Mouse (Mus musculus): ENCODE measurements around the gene Agps. TPM values are rescaled to one million over a fixed set of nuclear protein-coding genes. Genes with fewer than 3 reads are reported as not detected.

The Agps gene
- polyA plus RNA-seq, 1 experiment = 3.5 TPM

DNA sequence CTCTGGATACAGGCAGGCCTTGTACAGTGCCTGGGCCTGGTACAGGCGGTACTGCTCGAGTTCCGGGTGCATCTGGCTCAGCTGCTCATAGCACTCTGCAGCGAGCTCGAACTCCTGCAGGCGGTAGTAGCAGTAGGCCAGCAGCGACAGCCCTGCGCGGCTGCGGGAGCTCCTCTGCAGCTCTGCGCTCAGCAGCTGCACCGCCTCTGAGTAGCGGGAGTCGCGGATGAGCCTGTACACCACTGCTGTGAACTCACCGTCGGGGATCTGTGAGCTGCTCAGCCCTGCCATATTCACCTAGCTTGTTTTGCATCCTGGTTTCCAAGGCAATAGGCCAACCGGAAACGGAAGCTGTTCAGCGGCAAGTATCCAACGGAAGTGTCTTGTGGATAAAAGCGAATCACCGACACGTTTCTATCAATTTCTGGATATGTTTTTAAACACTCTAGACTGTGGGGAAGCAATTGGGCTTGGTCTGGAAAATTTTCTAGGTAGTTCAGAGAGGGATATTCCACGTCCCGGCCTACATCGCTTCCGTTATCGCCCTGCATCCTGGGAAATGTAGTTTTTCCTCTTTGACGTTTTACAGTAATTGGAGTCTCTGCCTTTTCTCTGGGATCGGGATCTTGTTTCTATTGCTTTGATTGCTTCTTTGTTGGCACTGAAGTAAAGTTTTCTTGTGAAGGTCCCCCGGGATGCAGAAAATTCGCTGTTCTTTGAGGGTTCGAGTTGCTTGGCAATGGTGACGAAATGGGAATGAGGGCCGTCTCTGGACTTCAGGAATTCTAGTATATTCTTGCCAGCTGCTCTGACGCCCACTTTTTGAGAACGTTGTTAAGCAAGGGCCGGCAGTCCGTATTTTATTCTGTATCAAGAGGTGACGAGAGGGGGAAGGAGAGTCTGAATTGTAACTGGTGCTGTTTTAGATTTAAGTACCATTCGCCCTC lies 106.4 kb downstream of the Agps start, which contains the start of gene Ttc30b:
Gene Ttc30b (minus strand): TSS at position 469 of the 947 bp plus-strand sequence.
- Histone ChIP-seq H3K4me3 (ENCODE audit: extremely low read depth, insufficient read depth, insufficient read length) (peak within 1 kb of the TSS; percentile 63), H3K27ac (ENCODE audit: insufficient read depth, low read length) (0 out of 2 replicates have a peak within 1 kb of the TSS, but pooled peaks have one; percentile 30), H3K4me1 (ENCODE audit: control insufficient read depth, insufficient read depth, insufficient read length) (no peaks in the 10 kb centered on the region), H3K27me3 (ENCODE audit: control insufficient read depth, insufficient read depth, low read length) (no peaks in the 10 kb centered on the region), H3K36me3 (ENCODE audit: control insufficient read depth, insufficient read depth, low read length) (no peaks in the 10 kb centered on the region)
- WGBS = 7% methylated on average over 41 of the region's 42 CpGs
- TF ChIP-seq POLR2A (IDR thresholded peaks at IDR 0.05; ENCODE audit: low read depth, low read length) (no peak), CTCF (IDR thresholded peaks at IDR 0.05; ENCODE audit: extremely low read depth, insufficient read depth, insufficient read length, insufficient replicate concordance) (no peak)
- DNase-seq (ENCODE audit: low read depth in 1 of 2, low spot score in 2 of 2) = peak; percentile 56 to 81

DNA sequence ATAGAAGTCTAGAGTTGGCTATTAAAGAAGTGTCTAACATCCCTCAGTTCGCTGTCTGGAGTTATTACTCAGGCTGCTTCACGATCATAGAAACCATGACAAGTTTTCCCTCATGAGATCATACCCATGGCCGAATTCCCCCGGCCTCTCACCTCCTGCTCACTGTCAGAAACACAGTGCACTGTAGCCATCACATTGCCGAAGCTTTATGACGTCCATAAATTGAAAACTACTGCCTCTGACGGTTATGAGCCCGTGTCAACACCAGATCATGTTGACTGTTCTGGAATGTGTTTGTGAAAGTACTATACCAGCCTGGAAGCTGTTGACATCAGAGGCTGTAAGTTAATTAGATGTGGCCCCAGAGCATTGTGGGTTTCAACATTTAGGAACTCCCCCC lies 118.7 kb downstream of the Agps start:
- DNase-seq (ENCODE audit: low read depth in 1 of 2, low spot score in 2 of 2) = no peak
- 89% methylated on average over 8 of the region's 8 CpGs for WGBS
- H3K27me3 ChIP-seq (ENCODE audit: control insufficient read depth, insufficient read depth, low read length) = no peaks in the 10 kb centered on the region
- TF ChIP-seq POLR2A (IDR thresholded peaks at IDR 0.05; ENCODE audit: low read depth, low read length) (no peak), CTCF (IDR thresholded peaks at IDR 0.05; ENCODE audit: extremely low read depth, insufficient read depth, insufficient read length, insufficient replicate concordance) (no peak)
- H3K36me3 ChIP-seq (ENCODE audit: control insufficient read depth, insufficient read depth, low read length) = no peaks in the 10 kb centered on the region
- H3K4me3 ChIP-seq (ENCODE audit: extremely low read depth, insufficient read depth, insufficient read length) = no peak overlapping the region
- no peaks in the 10 kb centered on the region for H3K4me1 ChIP-seq (ENCODE audit: control insufficient read depth, insufficient read depth, insufficient read length)
- no peak overlapping the region for H3K27ac ChIP-seq (ENCODE audit: insufficient read depth, low read length)

DNA sequence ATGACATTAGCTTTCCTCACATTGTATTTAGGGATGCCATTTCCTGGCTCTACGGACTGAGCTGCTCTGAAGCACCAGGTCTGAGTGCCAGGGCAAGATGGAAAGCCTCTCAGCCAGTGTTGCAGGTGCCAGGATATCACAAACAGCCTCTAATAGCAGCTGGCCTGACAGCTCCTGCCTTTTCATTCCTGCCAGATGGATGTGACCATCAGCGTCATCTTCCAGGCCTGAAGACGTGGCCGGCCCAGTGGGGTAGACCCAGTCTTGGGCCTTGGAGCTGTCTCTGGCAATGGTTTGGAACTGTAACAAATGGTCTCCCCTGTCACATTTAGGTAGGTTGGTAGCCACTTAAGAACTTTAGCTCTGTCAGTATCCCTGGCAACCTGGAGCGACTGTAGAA lies 121.3 kb downstream of the Agps start:
- Histone ChIP-seq H3K4me1 (ENCODE audit: control insufficient read depth, insufficient read depth, insufficient read length) (no peaks in the 10 kb centered on the region), H3K27ac (ENCODE audit: insufficient read depth, low read length) (no peak overlapping the region), H3K36me3 (ENCODE audit: control insufficient read depth, insufficient read depth, low read length) (no peaks in the 10 kb centered on the region), H3K4me3 (ENCODE audit: extremely low read depth, insufficient read depth, insufficient read length) (no peak overlapping the region), H3K27me3 (ENCODE audit: control insufficient read depth, insufficient read depth, low read length) (no peaks in the 10 kb centered on the region)
- DNase-seq (ENCODE audit: low read depth in 1 of 2, low spot score in 2 of 2) = no peak
- TF ChIP-seq CTCF (IDR thresholded peaks at IDR 0.05; ENCODE audit: extremely low read depth, insufficient read depth, insufficient read length, insufficient replicate concordance) (no peak), POLR2A (IDR thresholded peaks at IDR 0.05; ENCODE audit: low read depth, low read length) (no peak)
- 92% methylated on average over 5 of the region's 5 CpGs for WGBS

DNA sequence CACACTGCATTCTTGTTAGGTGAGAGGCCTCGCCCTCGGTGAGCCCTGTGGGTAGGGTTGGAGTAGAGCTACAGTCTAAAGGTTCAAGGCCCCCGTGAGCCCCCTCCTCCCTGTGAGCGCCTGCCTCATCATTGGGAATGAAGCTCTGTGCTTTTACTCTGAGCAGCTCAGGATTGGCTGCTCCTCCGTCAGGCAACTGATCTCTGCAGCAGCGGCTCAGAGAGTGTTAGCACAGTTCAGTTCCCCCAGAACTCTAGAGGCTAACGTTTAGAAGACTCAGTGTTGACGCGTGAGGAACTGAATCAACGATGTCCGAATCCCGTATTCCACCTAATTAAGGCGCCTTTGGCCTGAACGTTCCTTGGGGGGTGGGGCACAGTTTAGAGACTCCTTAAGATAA lies 123.7 kb downstream of the Agps start:
- 82% methylated on average over 14 of the region's 14 CpGs for whole genome bisulfite sequencing
- TF ChIP-seq CTCF (IDR thresholded peaks at IDR 0.05; ENCODE audit: extremely low read depth, insufficient read depth, insufficient read length, insufficient replicate concordance) = no peak
- TF ChIP-seq POLR2A (IDR thresholded peaks at IDR 0.05; ENCODE audit: low read depth, low read length) = no peak

DNA sequence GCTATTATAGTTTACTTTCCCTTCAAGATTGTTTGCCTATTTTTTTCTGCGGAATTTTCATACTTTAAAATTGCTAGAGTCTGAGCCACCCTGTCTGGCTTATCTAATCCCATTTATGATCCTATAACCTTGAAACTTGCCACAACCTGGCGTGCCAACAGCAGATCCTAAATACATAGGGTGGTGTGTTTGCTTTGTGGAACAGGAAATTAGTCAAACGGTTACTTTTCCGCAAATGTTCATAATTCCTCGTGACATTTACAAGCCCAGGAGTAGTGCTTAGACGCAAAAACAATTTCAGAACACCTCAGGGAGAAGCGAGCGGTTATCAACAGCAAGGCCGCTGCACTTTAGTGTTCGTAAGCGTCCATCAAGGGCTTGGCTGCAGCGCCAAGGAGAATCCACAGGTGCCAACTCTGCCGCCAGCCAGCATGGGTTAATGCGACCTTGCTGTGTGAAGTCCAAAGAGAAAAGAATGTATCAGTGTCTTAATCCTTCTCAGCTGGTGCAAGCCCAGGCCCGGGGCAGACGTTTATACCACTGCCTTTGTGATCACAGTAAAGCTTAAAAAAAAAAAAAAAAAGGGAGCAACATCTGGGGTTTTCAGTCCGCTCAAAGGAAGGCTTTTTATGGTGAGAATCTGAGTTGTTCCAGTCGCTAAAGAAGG lies 127.3 kb downstream of the Agps start:
- Histone ChIP-seq H3K27ac (ENCODE audit: insufficient read depth, low read length) (peak overlapping the region; percentile 47; the same call in 1 of the 2 replicates), H3K27me3 (ENCODE audit: control insufficient read depth, insufficient read depth, low read length) (no peaks in the 10 kb centered on the region), H3K36me3 (ENCODE audit: control insufficient read depth, insufficient read depth, low read length) (no peaks in the 10 kb centered on the region), H3K4me3 (ENCODE audit: extremely low read depth, insufficient read depth, insufficient read length) (no peak overlapping the region), H3K4me1 (ENCODE audit: control insufficient read depth, insufficient read depth, insufficient read length) (no peaks in the 10 kb centered on the region; the same call in 1 of the 2 replicates)
- no peak for DNase-seq (ENCODE audit: low read depth in 1 of 2, low spot score in 2 of 2)
- TF ChIP-seq CTCF (IDR thresholded peaks at IDR 0.05; ENCODE audit: extremely low read depth, insufficient read depth, insufficient read length, insufficient replicate concordance) = no peak
- TF ChIP-seq POLR2A (IDR thresholded peaks at IDR 0.05; ENCODE audit: low read depth, low read length) = no peak
- 68% methylated on average over 18 of the region's 18 CpGs for WGBS

More for the DNA sequence above, 123.7 kb downstream of the Agps start:
- H3K27me3 ChIP-seq (ENCODE audit: control insufficient read depth, insufficient read depth, low read length) = no peaks in the 10 kb centered on the region
- H3K4me3 ChIP-seq (ENCODE audit: extremely low read depth, insufficient read depth, insufficient read length) = no peak overlapping the region
- H3K4me1 ChIP-seq (ENCODE audit: control insufficient read depth, insufficient read depth, insufficient read length) = no peaks in the 10 kb centered on the region; the same call in 1 of the 2 replicates
- H3K27ac ChIP-seq (ENCODE audit: insufficient read depth, low read length) = no peak overlapping the region
- H3K36me3 ChIP-seq (ENCODE audit: control insufficient read depth, insufficient read depth, low read length) = no peaks in the 10 kb centered on the region
- no peak for DNase-seq (ENCODE audit: low read depth in 1 of 2, low spot score in 2 of 2)

DNA sequence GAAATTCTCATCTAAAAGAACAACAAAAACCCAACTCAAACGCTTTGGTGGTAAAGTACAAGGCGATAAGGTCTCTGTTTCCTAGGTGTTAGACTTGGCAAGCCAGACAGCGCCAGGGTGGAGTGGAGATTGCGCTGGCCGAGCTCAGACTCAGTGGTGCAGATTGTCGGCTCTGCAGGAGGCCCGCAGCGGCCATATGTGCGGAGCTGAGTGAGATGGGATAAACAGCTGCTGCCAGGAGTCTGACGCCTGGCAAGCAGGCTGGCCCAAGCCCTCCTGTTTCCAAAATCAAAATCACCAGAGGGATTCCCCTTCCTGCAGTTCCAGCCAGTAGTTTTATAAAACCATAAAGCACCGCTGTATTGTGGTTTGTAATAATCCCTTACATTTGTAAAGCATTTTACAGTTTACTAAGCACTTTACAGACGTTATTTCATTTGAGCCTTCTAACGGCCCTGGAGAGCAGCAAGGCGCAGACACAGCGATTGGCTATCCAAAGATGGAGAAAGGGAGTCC lies 127.9 kb downstream of the Agps start:
- no peak overlapping the region for H3K4me3 ChIP-seq (ENCODE audit: extremely low read depth, insufficient read depth, insufficient read length)
- TF ChIP-seq CTCF (IDR thresholded peaks at IDR 0.05; ENCODE audit: extremely low read depth, insufficient read depth, insufficient read length, insufficient replicate concordance) = no peak
- no peak for TF ChIP-seq POLR2A (IDR thresholded peaks at IDR 0.05; ENCODE audit: low read depth, low read length)
- peak overlapping the region; percentile 68 for H3K27ac ChIP-seq (ENCODE audit: insufficient read depth, low read length)

More for the DNA sequence above, 127.9 kb downstream of the Agps start:
- 82% methylated on average over 15 of the region's 15 CpGs for WGBS
- peaks cover 3% of the 10 kb centered on the region; the same call in 1 of the 2 replicates for H3K4me1 ChIP-seq (ENCODE audit: control insufficient read depth, insufficient read depth, insufficient read length)
- no peaks in the 10 kb centered on the region for H3K27me3 ChIP-seq (ENCODE audit: control insufficient read depth, insufficient read depth, low read length)
- DNase-seq (ENCODE audit: low read depth in 1 of 2, low spot score in 2 of 2) = no peak
- no peaks in the 10 kb centered on the region for H3K36me3 ChIP-seq (ENCODE audit: control insufficient read depth, insufficient read depth, low read length)
